Mouse (Mus musculus) lung, embryonic 16.5 days (tissue): ENCODE measurements around the gene Zfp326. TPM values are rescaled to one million over a fixed set of nuclear protein-coding genes. Genes with fewer than 3 reads are reported as not detected.

Experiments used
- polyA plus RNA-seq: library from polyadenylated mRNA; unstranded; fragments of >200 nt; fragmentation: Nextera tagmentation; extraction: Ambion mirVana; gene quantifications from 2 replicates; pipeline ENCODE4 v1.2.1, GENCODE M21; 2015

Gene Zfp326
- polyA plus RNA-seq, 1 experiment from 2014 or later: 35.5 TPM

Other genes with a start within 250 kb of the Zfp326 start
- 15.5 and 19.7 TPM in 2 replicates for gene Lrrc8d, start 176.6 kb upstream of the Zfp326 start, polyA plus RNA-seq